Mouse (Mus musculus) midbrain, postnatal 0 days (tissue): ENCODE results near the gene Nlrc3. TPM values are rescaled to one million over a fixed set of nuclear protein-coding genes. Genes with fewer than 3 reads are reported as not detected.

Source experiments
- ATAC-seq: fragments of 200-750 bp; cut with Nextera tagmentation; 2 replicates; pipeline ENCODE4 v1.8.0; 2017; ENCODE audit warnings: moderate number of reproducible peaks, mild to moderate bottlenecking, moderate TSS enrichment, moderate library complexity; ENCODE audit not compliant: low FRiP score
- DNase-seq: peaks from one replicate; pipeline ENCODE4 v3.0.0-alpha.2; 2015; ENCODE audit warnings: low spot score
- H3K27ac ChIP-seq: fragments of 300-500 bp; sonication (generic); 2 replicates; pipeline ENCODE4 v1.5.1; 2014; ENCODE audit warnings: low read depth, mild to moderate bottlenecking, low read length, mixed read lengths
- H3K27me3 ChIP-seq: fragments of 300-500 bp; sonication (generic); 2 replicates; pipeline ENCODE4 v1.6.1; 2014; ENCODE audit warnings: low read length, control low read depth, mixed read lengths; ENCODE audit not compliant: insufficient read depth
- H3K36me3 ChIP-seq: fragments of 300-500 bp; sonication (generic); 2 replicates; pipeline ENCODE4 v1.6.1; 2014; ENCODE audit warnings: low read length, control low read depth, mixed read lengths; ENCODE audit not compliant: insufficient read depth
- H3K4me1 ChIP-seq: fragments of 300-500 bp; sonication (generic); 2 replicates; pipeline ENCODE4 v1.6.1; 2014; ENCODE audit warnings: mild to moderate bottlenecking, control low read depth, antibody characterized with exemption, low read length, mixed read lengths; ENCODE audit not compliant: insufficient read depth
- H3K4me2 ChIP-seq: fragments of 300-500 bp; sonication (generic); 2 replicates; pipeline ENCODE4 v1.6.1; 2014; ENCODE audit warnings: low read depth, mild to moderate bottlenecking, low read length, mixed read lengths; ENCODE audit not compliant: poor library complexity, severe bottlenecking
- H3K4me3 ChIP-seq: fragments of 300-500 bp; sonication (generic); 2 replicates; pipeline ENCODE4 v1.5.1; 2014; ENCODE audit warnings: low read depth, mild to moderate bottlenecking, low read length, moderate library complexity
- H3K9ac ChIP-seq: fragments of 300-500 bp; sonication (generic); replicated peaks from 2 replicates; pipeline ENCODE4 v1.6.1; 2014; ENCODE audit warnings: mild to moderate bottlenecking, low read length, moderate library complexity, mixed read lengths; ENCODE audit not compliant: poor library complexity, severe bottlenecking
- H3K9me3 ChIP-seq: fragments of 300-500 bp; sonication (generic); 2 replicates; pipeline ENCODE4 v1.6.1; 2016; ENCODE audit warnings: low read length, control low read depth
- CTCF ChIP-seq: IDR thresholded peaks from 2 replicates; pipeline ENCODE4 v1.5.1; 2016; ENCODE audit warnings: antibody characterized with exemption, mild to moderate bottlenecking
- WGBS: fragments of 180-500 bp; shearing (Covaris S2); extraction: QIAGEN DNeasy Blood & Tissue Kit; methylation state at CpG from one replicate; pipeline ENCODE4 v1.1.7; 2014; 5-methylcytosine and 5-hydroxymethylcytosine counted together
- polyA plus RNA-seq: library from polyadenylated mRNA; unstranded; fragments of >200 nt; fragmentation: Nextera tagmentation; extraction: Ambion mirVana; gene quantifications from 2 replicates; pipeline ENCODE4 v1.2.1, GENCODE M21; 2015
- total RNA-seq: library from RNA; depleted of rRNA; stranded (reverse); fragments of >200 nt; gene quantifications from 2 replicates; pipeline ENCODE4 v1.2.3, GENCODE M21; 2014

The Nlrc3 gene
- total and polyA plus RNA-seq, 2 experiments from 2014 or later = 0.47 to 0.93 TPM

GRCm38 (mm10) chr16:4012882-4013570 lies 36.6 kb upstream of the Nlrc3 start:
- no peak for TF ChIP-seq CTCF
- H3K27ac ChIP-seq = no peak overlapping the region
- DNase-seq = no peak
- ATAC-seq = no peak
- no peak overlapping the region for H3K4me2 ChIP-seq
- H3K36me3 ChIP-seq = no peaks in the 10 kb centered on the region
- H3K4me3 ChIP-seq = no peak overlapping the region
- no peaks in the 10 kb centered on the region for H3K27me3 ChIP-seq
- no peaks in the 10 kb centered on the region for H3K9me3 ChIP-seq
- 75% methylated on average over 4 of the region's 4 CpGs for WGBS
- H3K9ac ChIP-seq = no peak overlapping the region
- no peaks in the 10 kb centered on the region for H3K4me1 ChIP-seq

GRCm38 (mm10) chr16:4003489-4004398 lies 27.3 kb upstream of the Nlrc3 start, which contains the start of gene Slx4:
Gene Slx4 (minus strand): TSS chr16:4003770.
- Histone ChIP-seq H3K36me3 (peaks cover 21% of the 10 kb centered on the region), H3K27ac (peak within 1 kb of the TSS; percentile 73), H3K4me2 (peak within 1 kb of the TSS; percentile 78), H3K9ac (peak within 1 kb of the TSS; percentile 91), H3K27me3 (no peaks in the 10 kb centered on the region), H3K4me3 (peak within 1 kb of the TSS; percentile 86), H3K4me1 (0 out of 2 replicates have a peak, but pooled peaks cover 6% of the 10 kb centered on the region), H3K9me3 (no peaks in the 10 kb centered on the region)
- DNase-seq (peak; percentile 99), ATAC-seq (peak; percentile 98)
- 2% methylated on average over 58 of the region's 58 CpGs for WGBS
- peak; percentile 72 for TF ChIP-seq CTCF

GRCm38 (mm10) chr16:3988410-3988809 lies 12.0 kb upstream of the Nlrc3 start:
- DNase-seq (no peak), ATAC-seq (no peak)
- Histone ChIP-seq H3K27ac (no peak overlapping the region), H3K36me3 (peaks cover 84% of the 10 kb centered on the region), H3K4me3 (no peak overlapping the region), H3K27me3 (no peaks in the 10 kb centered on the region), H3K9ac (no peak overlapping the region), H3K4me2 (no peak overlapping the region), H3K4me1 (no peaks in the 10 kb centered on the region), H3K9me3 (no peaks in the 10 kb centered on the region)
- no peak for TF ChIP-seq CTCF
- 94% methylated on average over 4 of the region's 4 CpGs for WGBS

GRCm38 (mm10) chr16:3983146-3983700 lies 6.8 kb upstream of the Nlrc3 start:
- DNase-seq (no peak), ATAC-seq (no peak)
- TF ChIP-seq CTCF = no peak
- H3K4me2 ChIP-seq = no peak overlapping the region
- WGBS = 50% methylated on average over 7 of the region's 7 CpGs
- no peaks in the 10 kb centered on the region for H3K27me3 ChIP-seq
- H3K4me1 ChIP-seq = no peaks in the 10 kb centered on the region
- no peak overlapping the region for H3K27ac ChIP-seq
- no peak overlapping the region for H3K9ac ChIP-seq
- no peaks in the 10 kb centered on the region for H3K9me3 ChIP-seq
- H3K4me3 ChIP-seq = no peak overlapping the region
- peaks cover 79% of the 10 kb centered on the region for H3K36me3 ChIP-seq

- Histone ChIP-seq H3K27me3 (no peaks in the 10 kb centered on the region), H3K4me2 (no peak overlapping the region), H3K27ac (no peak overlapping the region), H3K4me1 (no peaks in the 10 kb centered on the region), H3K9ac (no peak overlapping the region), H3K4me3 (no peak overlapping the region), H3K36me3 (peaks cover 72% of the 10 kb centered on the region), H3K9me3 (no peaks in the 10 kb centered on the region)
- DNase-seq (no peak), ATAC-seq (no peak)
- WGBS = 87% methylated on average over 4 of the region's 4 CpGs
- TF ChIP-seq CTCF = no peak
Measured at GRCm38 (mm10) chr16:3982173-3982572, 5.7 kb upstream of the Nlrc3 start.
